Mouse (Mus musculus) MEL (cell line): ENCODE data around the gene Hpcal1. TPM values are rescaled to one million over a fixed set of nuclear protein-coding genes. Genes with fewer than 3 reads are reported as not detected.

Experiments used
- DNase-seq: peaks from one replicate; pipeline ENCODE4 v3.0.0; 2011; ENCODE audit warnings: low read depth, low spot score
- H3K27ac ChIP-seq: 2 replicates; pipeline ENCODE4 v1.5.1; 2012; ENCODE audit warnings: low read depth, mild to moderate bottlenecking, control low read depth, low read length, moderate library complexity; ENCODE audit not compliant: control insufficient read depth
- H3K27me3 ChIP-seq, 2 experiments: fragments of 150-350 bp in 1 of 2; sonication (generic) in 1 of 2; 2 replicates each; pipeline ENCODE4 v1.6.1; 2012; ENCODE audit warnings: low read length in 2 of 2, mild to moderate bottlenecking in 2 of 2, improper control_type of control experiment in 1 of 2, moderate library complexity in 1 of 2; ENCODE audit not compliant: insufficient read depth in 2 of 2, control insufficient read depth in 1 of 2
- H3K36me3 ChIP-seq, 2 experiments: 2 replicates each; pipeline ENCODE4 v1.6.1; 2012 to 2014; ENCODE audit warnings: low read length in 2 of 2, improper control_type of control experiment in 1 of 2, inconsistent platforms in 1 of 2, mild to moderate bottlenecking in 1 of 2; ENCODE audit not compliant: insufficient read depth in 2 of 2, control insufficient read depth in 1 of 2
- H3K4me1 ChIP-seq, 2 experiments: fragments of 150-350 bp in 1 of 2; sonication (generic) in 1 of 2; 2 replicates each; pipeline ENCODE4 v1.6.1; 2012; ENCODE audit warnings: low read length in 2 of 2, improper control_type of control experiment in 1 of 2, mild to moderate bottlenecking in 1 of 2; ENCODE audit not compliant: insufficient read depth in 2 of 2, control insufficient read depth in 1 of 2
- H3K4me3 ChIP-seq, 2 experiments: fragments of 150-350 bp in 1 of 2; sonication (generic) in 1 of 2; 2 replicates each; pipeline ENCODE4 v1.5.1; 2012; ENCODE audit warnings: low read depth in 2 of 2, low read length in 2 of 2, mild to moderate bottlenecking in 2 of 2, moderate library complexity in 2 of 2, control low read depth in 1 of 2, improper control_type of control experiment in 1 of 2; ENCODE audit not compliant: control insufficient read depth in 1 of 2, insufficient read depth in 1 of 2
- H3K79me2 ChIP-seq: 2 replicates; pipeline ENCODE4 v1.6.1; 2012; ENCODE audit warnings: mild to moderate bottlenecking, low read length, moderate library complexity; ENCODE audit not compliant: control insufficient read depth, poor library complexity, insufficient read depth
- H3K9ac ChIP-seq: 2 replicates; pipeline ENCODE4 v1.6.1; 2012; ENCODE audit warnings: low read depth, mild to moderate bottlenecking, control low read depth, low read length, moderate library complexity; ENCODE audit not compliant: control insufficient read depth, poor library complexity, severe bottlenecking
- H3K9me3 ChIP-seq: fragments of 150-350 bp; sonication (generic); replicated peaks from 2 replicates; pipeline ENCODE4 v1.6.1; 2012; ENCODE audit warnings: mild to moderate bottlenecking, low read length, improper control_type of control experiment, moderate library complexity; ENCODE audit not compliant: insufficient read depth
- CHD2 ChIP-seq: IDR thresholded peaks from 2 replicates; pipeline ENCODE4 v1.6.1; 2011; ENCODE audit warnings: low read length, improper control_type of control experiment
- CTCF ChIP-seq, 3 experiments: IDR thresholded peaks in 2 of 3; conservative IDR thresholded peaks in 1 of 3; 2 replicates each; pipeline ENCODE4 v1.5.1; 2011 to 2012; ENCODE audit warnings: low read length in 3 of 3, low read depth in 2 of 3, mild to moderate bottlenecking in 2 of 3, improper control_type of control experiment in 1 of 3, inconsistent platforms in 1 of 3, mixed read lengths in 1 of 3, moderate library complexity in 1 of 3; ENCODE audit not compliant: control insufficient read depth in 1 of 3, insufficient read depth in 1 of 3, poor library complexity in 1 of 3, severe bottlenecking in 1 of 3
- E2F4 ChIP-seq: IDR thresholded peaks from 2 replicates; pipeline ENCODE4 v1.6.1; 2011; ENCODE audit warnings: low read depth, low read length, improper control_type of control experiment, borderline replicate concordance
- ELF1 ChIP-seq: IDR thresholded peaks from 2 replicates; pipeline ENCODE4 v1.6.1; 2014; ENCODE audit warnings: low read depth, mild to moderate bottlenecking, inconsistent platforms, low read length, improper control_type of control experiment, moderate library complexity
- ETS1 ChIP-seq: IDR thresholded peaks from 2 replicates; pipeline ENCODE4 v1.6.1; 2012; ENCODE audit warnings: low read depth, mild to moderate bottlenecking, inconsistent platforms, low read length, improper control_type of control experiment, moderate library complexity
- GABPA ChIP-seq: IDR thresholded peaks from 2 replicates; pipeline ENCODE4 v1.6.1; 2012; ENCODE audit warnings: low read depth, mild to moderate bottlenecking, inconsistent platforms, low read length, improper control_type of control experiment, moderate library complexity
- HCFC1 ChIP-seq: IDR thresholded peaks from 2 replicates; pipeline ENCODE4 v1.6.1; 2012; ENCODE audit warnings: low read depth, mild to moderate bottlenecking, inconsistent platforms, low read length, improper control_type of control experiment, moderate library complexity
- MAX ChIP-seq: IDR thresholded peaks from 2 replicates; pipeline ENCODE4 v1.6.1; 2011; ENCODE audit warnings: low read length, improper control_type of control experiment
- MYB ChIP-seq: IDR thresholded peaks from 2 replicates; pipeline ENCODE4 v1.6.1; 2011; ENCODE audit warnings: mild to moderate bottlenecking, low read depth, low read length, improper control_type of control experiment
- MYC ChIP-seq: IDR thresholded peaks from 2 replicates; pipeline ENCODE4 v1.6.1; 2011; ENCODE audit warnings: low read depth, mild to moderate bottlenecking, low read length, improper control_type of control experiment, moderate library complexity
- NELFE ChIP-seq: IDR thresholded peaks from 2 replicates; pipeline ENCODE4 v1.6.1; 2011; ENCODE audit warnings: low read depth, low read length, improper control_type of control experiment
- NRF1 ChIP-seq: IDR thresholded peaks from 2 replicates; pipeline ENCODE4 v1.6.1; 2014; ENCODE audit warnings: low read depth, mild to moderate bottlenecking, inconsistent platforms, low read length, improper control_type of control experiment, moderate library complexity; ENCODE audit not compliant: poor library complexity, insufficient read depth, severe bottlenecking
- POLR2A ChIP-seq, 2 experiments: IDR thresholded peaks; 2 replicates each; pipeline ENCODE4 v1.6.1; 2011 to 2012; ENCODE audit warnings: low read length in 2 of 2, mild to moderate bottlenecking in 2 of 2, control low read depth in 1 of 2, improper control_type of control experiment in 1 of 2, low read depth in 1 of 2, moderate library complexity in 1 of 2; ENCODE audit not compliant: control insufficient read depth in 1 of 2, insufficient read depth in 1 of 2, poor library complexity in 1 of 2
- RAD21 ChIP-seq: IDR thresholded peaks from 2 replicates; pipeline ENCODE4 v1.6.1; 2011; ENCODE audit warnings: mild to moderate bottlenecking, low read depth, low read length, improper control_type of control experiment
- RCOR1 ChIP-seq: IDR thresholded peaks from 2 replicates; pipeline ENCODE4 v1.6.1; 2012; ENCODE audit warnings: low read depth, mild to moderate bottlenecking, inconsistent platforms, low read length, improper control_type of control experiment
- SMC3 ChIP-seq: IDR thresholded peaks from 2 replicates; pipeline ENCODE4 v1.6.1; 2011; ENCODE audit warnings: low read depth, low read length, improper control_type of control experiment
- TAL1 ChIP-seq: IDR thresholded peaks from 2 replicates; pipeline ENCODE4 v1.6.1; 2012; ENCODE audit warnings: mild to moderate bottlenecking, inconsistent platforms, low read length, moderate library complexity, mixed read lengths
- TBP ChIP-seq: IDR thresholded peaks from 2 replicates; pipeline ENCODE4 v1.8.0; 2011; ENCODE audit warnings: low read depth, low read length, improper control_type of control experiment
- TCF12 ChIP-seq: IDR thresholded peaks from 2 replicates; pipeline ENCODE4 v1.6.1; 2014; ENCODE audit warnings: low read depth, mild to moderate bottlenecking, inconsistent platforms, low read length, improper control_type of control experiment, moderate library complexity
- UBTF ChIP-seq: IDR thresholded peaks from 2 replicates; pipeline ENCODE4 v1.6.1; 2012; ENCODE audit warnings: low read depth, mild to moderate bottlenecking, inconsistent platforms, low read length, improper control_type of control experiment, moderate library complexity, borderline replicate concordance; ENCODE audit not compliant: insufficient read depth
- USF2 ChIP-seq, 2 experiments: IDR thresholded peaks; 2 replicates each; pipeline ENCODE4 v1.6.1; 2011 to 2012; ENCODE audit warnings: improper control_type of control experiment in 2 of 2, low read length in 2 of 2, borderline replicate concordance in 1 of 2, inconsistent platforms in 1 of 2, low read depth in 1 of 2, mild to moderate bottlenecking in 1 of 2; ENCODE audit not compliant: insufficient read depth in 1 of 2
- ZMIZ1 ChIP-seq: IDR thresholded peaks from 2 replicates; pipeline ENCODE4 v1.6.1; 2012; ENCODE audit warnings: low read depth, mild to moderate bottlenecking, inconsistent platforms, low read length, improper control_type of control experiment, moderate library complexity
- polyA plus RNA-seq, 2 experiments: library from polyadenylated mRNA; stranded (reverse) in 1 of 2; unstranded in 1 of 2; fragments of >175 nt in 1 of 2; fragments of >200 nt in 1 of 2; gene quantifications; 2 replicates each; pipeline versions ENCODE4 v1.2.1 to v1.2.4; 2012; ENCODE audit warnings: low replicate concordance in 2 of 2, low read depth in 1 of 2; ENCODE audit not compliant: insufficient read length in 2 of 2, insufficient read depth in 1 of 2, missing spikeins in 1 of 2
- total RNA-seq: library from RNA; depleted of rRNA; stranded (reverse); fragments of 300-350 nt; gene quantifications from 2 replicates; pipeline ENCODE4 v1.2.3, GENCODE M21; 2012

The Hpcal1 gene
- total and polyA plus RNA-seq, 3 experiments, result 9.1 to 23.0 TPM; not detected in 1

GRCm38 (mm10) chr12:17779093-17779492 lies 88.4 kb downstream of the Hpcal1 start:
- Histone ChIP-seq H3K9me3 (no peaks in the 10 kb centered on the region), H3K9ac (no peak overlapping the region), H3K27ac (no peak overlapping the region), H3K4me3 (no peak overlapping the region), H3K27me3 (no peaks in the 10 kb centered on the region), H3K79me2 (no peaks in the 10 kb centered on the region), H3K4me1 (peaks cover 0 to 3% of the 10 kb centered on the region in 2 experiments; a peak in 1 of 4 replicates), H3K36me3 (peaks cover 0 to 2% of the 10 kb centered on the region in 2 experiments; a peak in 1 of 4 replicates)
- DNase-seq, result no peak
- TF ChIP-seq RAD21, result no peak
- TF ChIP-seq CTCF (IDR thresholded peaks at IDR 0.05 in 2 of 3, conservative IDR thresholded peaks at IDR 0.05 in 1 of 3; ENCODE audit: control insufficient read depth in 1 of 3, insufficient read depth in 1 of 3, low read depth in 2 of 3, low read length in 3 of 3, poor library complexity in 1 of 3, severe bottlenecking in 1 of 3), result no peak
- no peak for TF ChIP-seq TBP
- TF ChIP-seq E2F4, result no peak
- TF ChIP-seq CHD2, result no peak
- no peak for TF ChIP-seq UBTF
- TF ChIP-seq HCFC1, result no peak
- TF ChIP-seq MAX, result no peak
- no peak for TF ChIP-seq SMC3
- no peak for TF ChIP-seq ZMIZ1
- no peak for TF ChIP-seq MYB
- no peak for TF ChIP-seq MYC
- TF ChIP-seq RCOR1, result no peak
- no peak for TF ChIP-seq ETS1
- no peak for TF ChIP-seq ELF1
- no peak for TF ChIP-seq TCF12
- TF ChIP-seq, all 39 proteins: peak for 0

GRCm38 (mm10) chr12:17789486-17789885 lies 98.8 kb downstream of the Hpcal1 start:
- no peaks in the 10 kb centered on the region for H3K79me2 ChIP-seq
- no peak overlapping the region for H3K9ac ChIP-seq
- H3K36me3 ChIP-seq, result no peaks in the 10 kb centered on the region
- H3K27me3 ChIP-seq, result no peaks in the 10 kb centered on the region
- DNase-seq, result no peak
- H3K9me3 ChIP-seq, result no peaks in the 10 kb centered on the region
- H3K4me1 ChIP-seq, result no peaks in the 10 kb centered on the region
- H3K4me3 ChIP-seq, result no peak overlapping the region
- TF ChIP-seq CHD2 (no peak), NRF1 (no peak), MYC (no peak), USF2 (IDR thresholded peaks at IDR 0.05; ENCODE audit: borderline replicate concordance in 1 of 2, insufficient read depth in 1 of 2, low read depth in 1 of 2, low read length in 2 of 2) (no peak), ETS1 (no peak), GABPA (no peak), HCFC1 (no peak), MAX (no peak), ELF1 (no peak), NELFE (no peak), TAL1 (no peak), CTCF (IDR thresholded peaks at IDR 0.05 in 2 of 3, conservative IDR thresholded peaks at IDR 0.05 in 1 of 3; ENCODE audit: control insufficient read depth in 1 of 3, insufficient read depth in 1 of 3, low read depth in 2 of 3, low read length in 3 of 3, poor library complexity in 1 of 3, severe bottlenecking in 1 of 3) (no peak), POLR2A (IDR thresholded peaks at IDR 0.05; ENCODE audit: control insufficient read depth in 1 of 2, insufficient read depth in 1 of 2, low read depth in 1 of 2, low read length in 2 of 2, poor library complexity in 1 of 2) (no peak), RAD21 (no peak), E2F4 (no peak)
- no peak overlapping the region for H3K27ac ChIP-seq
